Mouse (Mus musculus) midbrain, embryonic 10.5 days (tissue): ENCODE measurements around the gene 1700001O22Rik. TPM values are rescaled to one million over a fixed set of nuclear protein-coding genes. Genes with fewer than 3 reads are reported as not detected.

ENCODE experiments used
- DNase-seq: peaks from one replicate; pipeline ENCODE4 v3.0.0-alpha.2; 2017; ENCODE audit warnings: low spot score
- H3K27ac ChIP-seq: fragments of 300-500 bp; sonication (generic); replicated peaks from 2 replicates; pipeline ENCODE4 v1.5.1; 2016; ENCODE audit warnings: mild to moderate bottlenecking
- H3K27me3 ChIP-seq: fragments of 300-500 bp; sonication (generic); 2 replicates; pipeline ENCODE4 v1.6.1; 2016; ENCODE audit warnings: low read depth, mild to moderate bottlenecking; ENCODE audit not compliant: poor library complexity, severe bottlenecking
- H3K36me3 ChIP-seq: fragments of 300-500 bp; sonication (generic); 2 replicates; pipeline ENCODE4 v1.6.1; 2016; ENCODE audit warnings: mild to moderate bottlenecking, moderate library complexity
- H3K4me1 ChIP-seq: fragments of 300-500 bp; sonication (generic); 2 replicates; pipeline ENCODE4 v1.6.1; 2016
- H3K4me3 ChIP-seq: fragments of 300-500 bp; sonication (generic); 2 replicates; pipeline ENCODE4 v1.5.1; 2016; ENCODE audit warnings: mild to moderate bottlenecking, moderate library complexity
- H3K9me3 ChIP-seq: fragments of 300-500 bp; sonication (generic); replicated peaks from 2 replicates; pipeline ENCODE4 v1.6.1; 2016; ENCODE audit warnings: mild to moderate bottlenecking
- WGBS: fragments of 180-500 bp; shearing (Covaris S2); methylation state at CpG from one replicate; pipeline ENCODE4 v1.1.7; 2016; 5-methylcytosine and 5-hydroxymethylcytosine counted together
- polyA plus RNA-seq: library from polyadenylated mRNA; unstranded; fragments of >200 nt; fragmentation: Nextera tagmentation; extraction: Ambion mirVana; gene quantifications from 2 replicates; pipeline ENCODE4 v1.2.1, GENCODE M21; 2016

1700001O22Rik gene
- polyA plus RNA-seq, 1 experiment from 2014 or later: 4.0 TPM

DNA sequence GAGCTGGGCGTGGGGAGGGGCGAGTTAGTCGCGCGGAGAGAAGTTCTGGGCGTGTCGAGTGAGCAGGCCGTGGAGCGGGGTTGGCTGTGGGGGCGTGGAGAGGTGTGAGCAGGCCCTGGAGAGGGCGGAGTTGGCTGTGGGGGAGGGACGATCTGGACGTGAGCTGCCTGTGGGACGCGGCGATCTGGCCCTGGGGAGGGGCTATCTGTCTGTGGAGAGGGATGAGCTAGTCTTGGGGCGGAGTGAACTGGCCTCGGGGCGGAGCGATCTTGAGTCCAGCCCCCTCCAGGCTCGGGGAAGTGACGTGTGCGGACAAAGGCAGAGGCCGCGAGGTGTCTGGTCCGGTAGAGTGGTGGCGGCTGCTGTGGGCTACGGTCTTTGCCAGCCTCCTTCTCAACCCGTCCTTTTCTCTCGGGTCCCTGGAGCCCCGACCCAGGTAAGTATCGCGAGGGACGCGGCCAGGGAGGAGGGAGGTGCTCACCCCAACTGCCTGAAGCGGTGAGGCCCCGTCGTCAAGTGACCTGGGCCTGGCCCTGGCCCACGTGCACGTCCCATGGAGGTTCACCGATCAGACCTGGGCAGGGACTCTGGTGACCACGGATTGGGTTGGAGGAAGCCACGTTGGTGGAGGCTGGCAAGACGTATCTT, 4.3 kb upstream of the 1700001O22Rik start, which contains the start of gene Ntmt1:
Ntmt1 (plus strand) TSS at position 179 of the 648 bp plus-strand sequence.
- Histone ChIP-seq H3K4me3 (peak within 1 kb of the TSS; percentile 84), H3K27me3 (peaks cover 31% of the 10 kb centered on the region), H3K4me1 (peaks cover 38% of the 10 kb centered on the region), H3K36me3 (peaks cover 30% of the 10 kb centered on the region), H3K27ac (peak within 1 kb of the TSS; percentile 96), H3K9me3 (no peaks in the 10 kb centered on the region)
- under 1% methylated on average over 44 of the region's 44 CpGs for WGBS
- DNase-seq: peak; percentile 100

DNA sequence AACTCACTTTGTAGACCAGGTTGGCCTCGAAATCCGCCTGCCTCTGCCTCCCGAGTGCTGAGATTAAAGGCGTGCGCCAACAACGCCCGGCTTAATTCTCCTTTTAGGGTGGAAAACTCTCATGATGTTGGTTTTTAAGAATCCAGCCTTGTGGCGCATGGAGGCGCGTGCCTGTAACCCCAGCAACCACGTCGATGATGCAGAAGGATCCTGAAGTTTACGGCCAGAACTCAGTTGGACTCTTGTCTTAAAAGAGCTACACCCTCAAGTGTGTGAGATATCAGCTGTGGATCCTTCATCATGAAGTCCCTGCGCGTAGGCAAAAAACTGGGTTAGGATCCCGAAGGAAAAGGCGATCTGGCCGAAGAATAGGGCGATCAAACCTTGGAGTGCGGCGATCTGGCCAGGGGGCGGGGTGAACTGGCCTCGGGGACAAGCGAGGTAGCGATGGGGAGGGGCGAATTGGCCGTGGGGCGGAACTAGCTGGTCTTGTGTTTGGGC, 3.7 kb upstream of the 1700001O22Rik start:
- Histone ChIP-seq H3K36me3 (peaks cover 24% of the 10 kb centered on the region), H3K4me3 (peak overlapping the region; percentile 84), H3K27ac (peak overlapping the region; percentile 96), H3K27me3 (peaks cover 37% of the 10 kb centered on the region), H3K9me3 (no peaks in the 10 kb centered on the region), H3K4me1 (peaks cover 38% of the 10 kb centered on the region)
- 9% methylated on average over 28 of the region's 28 CpGs for WGBS
- no peak for DNase-seq

DNA sequence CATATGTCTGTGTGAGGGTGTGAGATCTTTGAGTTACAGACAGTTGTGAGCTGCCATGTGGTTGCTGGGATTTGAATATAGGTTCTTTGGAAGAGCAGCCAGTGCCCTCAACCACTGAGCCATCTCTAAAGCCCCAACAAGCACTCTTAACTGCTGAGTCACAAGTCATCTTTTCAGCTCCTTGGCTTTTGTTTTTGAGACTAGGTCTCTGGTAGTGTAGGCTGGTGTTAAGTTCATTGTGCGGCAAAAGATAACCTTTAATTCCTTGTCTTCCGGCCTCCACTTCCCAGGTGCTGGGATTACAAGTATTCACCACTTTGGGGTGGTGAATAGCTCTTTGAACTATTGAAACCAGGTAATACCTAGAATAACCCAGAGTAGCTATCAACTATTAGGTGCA, 2.5 kb upstream of the 1700001O22Rik start:
- Histone ChIP-seq H3K27me3 (peaks cover 49% of the 10 kb centered on the region), H3K9me3 (no peaks in the 10 kb centered on the region), H3K36me3 (peaks cover 12% of the 10 kb centered on the region), H3K4me1 (peaks cover 48% of the 10 kb centered on the region), H3K4me3 (no peak overlapping the region), H3K27ac (no peak overlapping the region)
- WGBS: 95% methylated on average over 2 of the region's 2 CpGs
- DNase-seq: no peak

DNA sequence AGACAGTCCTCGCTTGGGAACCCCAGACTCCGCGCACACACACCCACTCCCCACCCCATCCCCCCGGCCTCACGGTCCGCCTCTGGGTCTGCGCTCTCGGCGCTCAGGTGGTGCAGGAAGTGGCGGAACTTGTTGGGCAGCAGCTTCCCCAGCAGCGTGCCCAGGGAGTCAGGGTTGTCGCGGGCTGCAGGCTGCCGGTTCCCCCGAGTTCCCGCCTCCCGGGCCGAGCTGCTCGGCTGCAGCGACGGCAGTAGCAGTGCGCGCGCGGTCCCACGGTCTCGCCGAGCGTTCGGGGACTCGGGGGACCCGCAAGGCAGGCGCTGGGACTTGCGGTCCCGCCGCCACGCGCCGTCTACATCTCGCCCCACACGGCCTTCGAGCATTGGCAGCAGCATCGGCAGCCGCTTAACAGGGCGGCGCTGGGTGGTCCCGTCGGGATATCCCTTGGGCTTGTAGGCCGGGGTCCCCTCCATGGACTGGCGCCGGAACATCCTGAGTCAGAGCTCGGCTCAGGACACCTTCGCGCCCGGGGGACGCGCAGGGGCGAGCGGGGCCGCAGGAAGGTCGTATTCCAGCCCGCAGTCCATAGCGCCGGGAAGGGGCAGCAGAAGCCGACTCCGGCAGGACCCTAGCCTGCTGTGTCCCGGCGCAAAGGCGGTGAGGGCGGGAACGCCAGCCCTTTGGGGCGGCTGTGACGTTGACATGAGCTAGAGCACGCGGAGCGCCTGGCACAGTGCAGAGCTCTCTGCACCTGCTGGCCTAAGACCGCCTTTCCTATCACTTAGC, 2.2 kb downstream of the 1700001O22Rik start:
- Histone ChIP-seq H3K27ac (peak overlapping the region; percentile 82), H3K4me3 (peak overlapping the region; percentile 62), H3K27me3 (peaks cover 86% of the 10 kb centered on the region), H3K36me3 (no peaks in the 10 kb centered on the region), H3K9me3 (no peaks in the 10 kb centered on the region), H3K4me1 (peaks cover 32% of the 10 kb centered on the region)
- 1% methylated on average over 77 of the region's 77 CpGs for WGBS
- DNase-seq: peak; percentile 76

DNA sequence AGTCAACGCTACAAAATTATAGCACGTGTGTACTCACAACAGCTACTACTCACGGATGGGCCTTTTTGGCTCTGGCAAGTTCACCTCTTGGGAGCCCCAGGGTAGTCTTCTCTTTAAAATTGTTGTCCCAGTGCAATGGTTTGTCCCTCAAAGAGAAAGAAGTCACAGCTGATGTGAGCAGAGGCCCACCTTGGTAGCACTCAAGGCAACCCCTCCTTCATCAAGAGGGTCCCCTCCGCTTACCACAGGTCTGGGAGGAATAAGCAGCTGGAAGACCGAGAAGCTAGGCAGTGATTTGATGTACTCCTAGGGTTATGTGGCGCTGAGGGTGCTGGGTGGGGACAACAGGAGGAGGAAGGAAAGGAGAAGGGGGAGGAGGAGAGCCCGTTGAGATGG, 2.8 kb downstream of the 1700001O22Rik start:
- DNase-seq: no peak
- Histone ChIP-seq H3K4me1 (peaks cover 38% of the 10 kb centered on the region), H3K27me3 (peaks cover 89% of the 10 kb centered on the region), H3K4me3 (peak overlapping the region; percentile 62), H3K36me3 (no peaks in the 10 kb centered on the region), H3K9me3 (no peaks in the 10 kb centered on the region), H3K27ac (peak overlapping the region; percentile 82)
- WGBS: 38% methylated on average over 7 of the region's 7 CpGs

DNA sequence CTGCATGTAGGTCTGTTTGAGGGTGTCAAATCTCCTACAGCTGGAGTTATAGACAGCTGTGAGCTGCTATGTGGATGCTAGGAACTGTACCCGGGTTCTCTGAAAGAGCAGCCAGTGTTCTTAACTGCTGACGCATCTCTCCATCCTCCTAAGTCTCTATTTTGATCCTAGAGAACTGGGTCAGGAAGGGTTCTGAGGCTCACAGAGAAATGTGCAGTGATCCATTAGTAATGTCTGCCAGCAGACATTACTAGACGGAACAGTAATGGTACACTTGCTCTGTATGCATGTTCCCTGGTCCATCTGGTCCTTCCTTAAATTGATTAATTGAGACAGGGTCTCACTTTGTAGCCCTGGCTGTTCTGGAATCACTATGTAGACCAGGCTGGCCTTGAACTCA, 4.0 kb downstream of the 1700001O22Rik start:
- H3K27me3 ChIP-seq: peaks cover 81% of the 10 kb centered on the region
- no peak for DNase-seq
- H3K4me1 ChIP-seq: peaks cover 50% of the 10 kb centered on the region
- WGBS: 84% methylated on average over 3 of the region's 3 CpGs
- no peaks in the 10 kb centered on the region for H3K9me3 ChIP-seq
- no peak overlapping the region for H3K4me3 ChIP-seq
- H3K27ac ChIP-seq: no peak overlapping the region
- H3K36me3 ChIP-seq: no peaks in the 10 kb centered on the region

DNA sequence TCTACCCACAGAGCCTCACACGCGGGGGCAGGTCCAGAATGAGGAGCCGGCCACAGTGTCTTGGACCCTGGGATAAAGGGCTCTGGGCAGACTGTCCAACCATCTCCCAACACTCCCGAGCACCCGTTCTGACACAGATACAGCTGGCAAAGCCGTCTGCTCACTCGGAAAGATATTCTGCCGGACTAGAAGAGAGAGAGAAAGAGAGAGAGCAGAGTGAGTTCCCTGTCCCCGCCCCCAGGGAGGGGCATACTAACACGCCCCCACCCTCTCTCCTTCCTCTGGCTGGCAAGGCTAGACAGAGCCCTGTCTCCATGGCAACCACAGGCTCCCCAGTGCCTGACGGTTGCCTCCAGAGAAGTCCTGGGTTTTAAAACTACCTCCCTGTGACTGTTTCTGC, 7.1 kb downstream of the 1700001O22Rik start:
- 9% methylated on average over 11 of the region's 11 CpGs for WGBS
- Histone ChIP-seq H3K4me3 (peak overlapping the region; percentile 44), H3K4me1 (peaks cover 59% of the 10 kb centered on the region), H3K27me3 (peaks cover 50% of the 10 kb centered on the region), H3K9me3 (no peaks in the 10 kb centered on the region), H3K36me3 (no peaks in the 10 kb centered on the region), H3K27ac (peak overlapping the region; percentile 90)
- DNase-seq: peak; percentile 85

DNA sequence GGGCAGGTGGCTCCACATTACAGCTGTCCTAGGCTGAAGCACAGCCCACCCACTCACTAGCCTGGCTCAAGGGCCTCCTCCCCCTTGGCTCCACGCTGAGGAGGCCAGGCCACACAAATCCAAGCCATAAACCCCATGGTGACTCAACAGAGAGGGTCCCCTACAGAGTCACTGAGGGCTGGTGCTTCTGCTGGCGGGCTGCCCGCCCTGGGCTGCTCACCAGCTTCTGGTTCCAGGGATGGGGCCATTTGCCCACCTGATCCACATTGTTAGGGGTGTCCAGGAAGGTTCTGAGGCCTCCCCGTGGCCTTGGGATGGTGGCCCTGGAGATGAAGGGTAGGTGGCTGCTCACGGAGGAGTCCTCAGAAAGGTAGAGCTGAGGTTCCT, 7.6 kb downstream of the 1700001O22Rik start:
- Histone ChIP-seq H3K27ac (peak overlapping the region; percentile 90), H3K4me1 (peaks cover 58% of the 10 kb centered on the region), H3K27me3 (peaks cover 45% of the 10 kb centered on the region), H3K9me3 (no peaks in the 10 kb centered on the region), H3K36me3 (no peaks in the 10 kb centered on the region), H3K4me3 (peak overlapping the region; percentile 44)
- 44% methylated on average over 5 of the region's 5 CpGs for WGBS
- DNase-seq: no peak

DNA sequence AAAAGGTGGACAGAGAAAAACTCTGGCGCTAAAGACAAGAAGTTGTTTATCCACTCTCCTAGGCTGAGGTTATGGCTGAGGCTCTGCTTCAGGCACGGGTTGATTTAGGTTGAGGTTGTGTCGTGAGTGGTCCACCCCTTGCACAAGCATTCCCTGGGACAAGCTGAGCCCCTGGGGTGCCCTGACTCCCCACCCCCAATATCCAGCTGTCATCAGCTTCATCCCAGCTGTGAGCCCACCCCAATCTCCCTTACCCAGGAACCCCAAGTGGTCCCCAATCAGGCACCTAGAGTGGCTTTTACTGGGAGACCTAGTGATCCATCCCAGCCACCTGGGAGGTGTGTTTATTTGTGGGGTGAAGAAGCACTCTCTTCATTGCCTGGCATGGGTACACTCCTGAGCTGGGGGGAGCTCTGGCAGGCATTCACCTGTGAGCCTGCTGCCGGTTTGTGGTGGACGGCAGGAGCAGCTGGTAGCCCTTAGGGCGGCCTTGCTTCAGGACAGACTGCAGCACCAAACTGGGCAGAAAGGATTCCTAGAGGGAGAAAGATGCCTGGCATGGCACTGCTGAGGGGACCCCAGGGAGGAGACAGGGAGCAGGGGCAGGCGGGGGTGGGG, 8.1 kb downstream of the 1700001O22Rik start:
- no peaks in the 10 kb centered on the region for H3K9me3 ChIP-seq
- peak overlapping the region; percentile 90 for H3K27ac ChIP-seq
- no peaks in the 10 kb centered on the region for H3K36me3 ChIP-seq
- no peak for DNase-seq
- H3K4me3 ChIP-seq: peak overlapping the region; percentile 56; the same call in 1 of the 2 replicates
- H3K4me1 ChIP-seq: peaks cover 58% of the 10 kb centered on the region
- 59% methylated on average over 7 of the region's 7 CpGs for WGBS
- H3K27me3 ChIP-seq: peaks cover 40% of the 10 kb centered on the region

DNA sequence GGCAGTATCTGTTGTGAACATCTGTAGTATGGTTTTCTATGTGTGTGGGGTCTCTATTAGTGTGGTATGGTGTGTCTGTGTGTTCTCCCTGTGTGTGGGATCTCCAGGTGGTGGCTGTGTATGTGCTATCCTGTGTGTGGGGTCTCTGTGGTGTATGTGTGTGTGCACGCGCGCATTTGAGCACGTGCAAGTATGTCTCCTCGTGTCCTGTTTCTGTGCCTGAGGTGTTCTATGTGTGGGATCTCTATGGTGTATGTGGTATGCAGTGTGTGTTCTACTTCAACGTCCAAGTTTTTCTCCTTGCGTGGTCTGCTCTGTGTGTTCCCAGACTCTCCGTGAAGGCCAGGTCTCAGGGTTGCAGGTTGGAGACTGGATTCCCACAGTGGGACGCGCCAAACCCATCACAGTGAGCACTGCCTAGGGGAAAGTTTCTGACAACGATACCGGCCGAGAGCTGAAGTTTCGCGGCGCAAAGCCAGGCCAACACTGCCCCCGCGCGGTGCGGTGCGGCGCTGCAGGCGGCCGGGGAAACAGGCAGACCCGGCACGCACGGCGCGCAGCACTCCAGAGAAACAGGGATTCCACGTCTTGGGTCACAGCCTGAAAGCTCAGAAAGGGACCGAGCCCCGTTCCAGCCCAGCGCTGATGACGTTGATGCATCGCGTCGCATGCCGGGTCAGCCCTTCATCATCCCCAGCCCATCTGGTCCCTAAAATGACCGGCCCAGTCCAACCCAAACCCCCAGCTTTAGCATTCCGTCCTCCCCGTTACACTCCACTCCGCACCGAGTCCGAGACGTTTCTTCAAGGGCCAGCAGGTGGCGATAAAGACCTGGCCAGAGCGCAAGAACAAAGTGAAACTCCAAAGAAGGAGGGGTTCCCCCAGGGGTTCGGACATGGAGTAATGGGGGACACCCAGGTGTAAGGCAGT, 9.0 kb downstream of the 1700001O22Rik start:
- Histone ChIP-seq H3K27me3 (peaks cover 31% of the 10 kb centered on the region), H3K36me3 (no peaks in the 10 kb centered on the region), H3K9me3 (no peaks in the 10 kb centered on the region), H3K4me1 (peaks cover 54% of the 10 kb centered on the region), H3K27ac (peak overlapping the region; percentile 90), H3K4me3 (peak overlapping the region; percentile 56)
- DNase-seq: peak; percentile 94
- WGBS: 5% methylated on average over 48 of the region's 48 CpGs

DNA sequence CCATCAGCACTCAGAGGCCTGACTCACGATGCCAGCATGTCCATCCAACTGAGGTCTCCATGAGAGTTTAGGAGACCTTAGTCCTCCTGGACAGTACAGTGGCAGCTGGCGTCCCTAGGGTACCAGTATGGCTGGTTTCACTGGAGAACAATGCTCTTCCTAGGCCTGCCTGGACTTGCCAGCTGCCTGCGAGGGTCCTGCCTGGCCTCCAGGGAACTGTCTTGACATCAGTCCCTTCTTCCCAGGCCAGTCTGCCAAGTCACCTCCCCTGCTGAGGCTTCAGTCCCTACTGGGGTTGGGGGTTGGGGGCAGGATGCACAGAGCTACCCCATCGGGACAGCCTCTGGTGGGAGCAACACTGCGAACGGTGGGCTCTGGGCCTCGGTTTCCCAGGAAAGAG, 11.4 kb downstream of the 1700001O22Rik start:
- H3K36me3 ChIP-seq: no peaks in the 10 kb centered on the region
- H3K4me1 ChIP-seq: peaks cover 61% of the 10 kb centered on the region
- WGBS: 91% methylated on average over 7 of the region's 7 CpGs
- peaks cover 9% of the 10 kb centered on the region; the same call in 1 of the 2 replicates for H3K27me3 ChIP-seq
- no peak for DNase-seq
- no peaks in the 10 kb centered on the region for H3K9me3 ChIP-seq
- no peak overlapping the region for H3K4me3 ChIP-seq
- H3K27ac ChIP-seq: peak overlapping the region; percentile 58

DNA sequence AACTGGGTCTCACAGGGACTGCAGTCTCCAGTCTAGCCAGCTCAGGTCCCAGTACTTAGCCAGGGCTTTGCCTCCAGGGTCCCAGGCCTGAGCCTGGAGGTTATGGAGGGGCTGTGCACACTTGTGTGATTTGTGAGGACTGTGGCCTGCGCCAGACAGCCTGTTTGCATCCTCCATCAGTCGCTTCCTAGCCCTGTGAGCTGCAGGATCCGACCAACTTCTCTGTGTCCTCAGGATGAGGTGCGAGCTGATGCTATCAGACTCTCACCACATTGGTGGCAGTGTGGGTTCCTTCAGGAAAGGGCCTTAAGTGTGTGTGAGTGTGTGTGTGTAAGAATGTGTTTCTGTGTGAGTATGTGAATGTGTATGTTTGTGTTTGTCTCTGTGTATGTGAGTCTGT, 16.0 kb downstream of the 1700001O22Rik start:
- Histone ChIP-seq H3K9me3 (no peaks in the 10 kb centered on the region), H3K27ac (peak overlapping the region; percentile 92), H3K36me3 (no peaks in the 10 kb centered on the region), H3K4me1 (peaks cover 74% of the 10 kb centered on the region), H3K4me3 (no peak overlapping the region), H3K27me3 (0 out of 2 replicates have a peak, but pooled peaks cover 5% of the 10 kb centered on the region)
- 66% methylated on average over 4 of the region's 4 CpGs for WGBS
- no peak for DNase-seq
